Mouse (Mus musculus) adrenal gland, adult 2 months (tissue): ENCODE data around the gene Morc1. TPM values are rescaled to one million over a fixed set of nuclear protein-coding genes. Genes with fewer than 3 reads are reported as not detected.

Source experiments
- DNase-seq: peaks from one replicate; pipeline ENCODE4 v3.0.0; 2021
- polyA plus RNA-seq: library from polyadenylated mRNA; depleted of rRNA; stranded (reverse); fragments of >200 nt; gene quantifications from 2 replicates; pipeline ENCODE4 v1.2.3, GENCODE M21; 2012; rRNA removed
- total RNA-seq, 2 experiments: library from RNA; stranded (reverse); gene quantifications; 2 replicates each; pipeline ENCODE4 v1.2.3; 2021

The Morc1 gene
- total and polyA plus RNA-seq, 3 experiments: not detected

DNA sequence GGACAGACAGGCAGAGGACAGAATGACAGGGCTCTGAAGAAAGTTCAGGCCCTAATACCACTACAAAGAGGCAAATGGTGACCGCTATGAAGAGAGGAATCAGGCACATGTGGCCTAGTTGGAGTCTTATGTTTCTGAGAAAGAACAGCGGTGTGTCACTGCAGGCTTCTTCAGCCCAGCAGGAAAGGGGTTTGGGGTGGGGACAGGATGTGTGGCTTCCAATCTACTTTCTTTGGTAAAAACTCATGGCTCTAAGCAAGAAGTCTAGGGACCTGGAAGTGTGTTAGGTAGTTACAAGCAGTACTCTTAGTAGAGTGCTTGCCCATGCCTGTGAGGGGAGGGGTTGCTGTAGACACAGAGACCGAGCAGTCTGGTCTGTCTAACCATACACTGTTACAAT is 196.3 kb downstream of the Morc1 start:
- DNase-seq: no peak

DNA sequence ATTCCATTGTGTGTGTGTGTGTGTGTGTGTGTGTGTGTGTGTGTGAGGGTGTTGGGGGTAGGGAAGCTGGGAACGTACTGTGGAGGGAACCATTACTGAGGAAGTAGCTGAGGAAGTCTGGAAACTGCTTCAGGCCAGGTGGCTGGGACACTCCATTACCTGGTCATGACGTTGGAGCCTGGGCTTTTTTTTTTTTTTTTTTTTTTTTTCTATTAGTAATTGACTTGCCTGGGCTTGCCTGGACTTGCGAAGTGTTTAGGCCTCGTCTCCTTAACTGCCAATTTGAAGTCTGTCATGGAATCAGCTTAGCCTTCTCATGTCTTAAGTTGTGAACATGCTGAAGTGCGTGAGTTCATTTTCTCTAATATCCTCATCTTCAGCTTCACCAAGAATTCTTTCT is 198.7 kb downstream of the Morc1 start:
- DNase-seq: no peak

DNA sequence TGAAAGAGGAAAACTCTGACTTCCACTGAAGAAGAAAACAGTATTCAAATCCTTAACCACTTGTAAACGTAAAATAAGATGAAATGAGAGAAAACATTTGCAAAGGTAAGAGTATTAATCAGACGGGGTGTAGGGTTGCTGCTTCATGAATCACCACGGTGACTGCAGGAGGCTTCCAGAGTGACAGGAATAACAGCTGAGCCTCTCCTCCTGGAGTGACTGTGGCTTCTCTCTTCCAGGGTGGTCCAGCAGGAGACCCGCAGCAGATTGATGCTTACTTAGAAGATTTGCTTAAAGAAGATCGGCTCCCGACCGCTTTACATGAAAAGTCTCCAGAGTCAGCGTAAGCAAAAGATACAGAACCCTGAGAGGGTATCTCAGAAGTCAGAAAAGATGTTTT is 199.4 kb downstream of the Morc1 start:
- no peak for DNase-seq

DNA sequence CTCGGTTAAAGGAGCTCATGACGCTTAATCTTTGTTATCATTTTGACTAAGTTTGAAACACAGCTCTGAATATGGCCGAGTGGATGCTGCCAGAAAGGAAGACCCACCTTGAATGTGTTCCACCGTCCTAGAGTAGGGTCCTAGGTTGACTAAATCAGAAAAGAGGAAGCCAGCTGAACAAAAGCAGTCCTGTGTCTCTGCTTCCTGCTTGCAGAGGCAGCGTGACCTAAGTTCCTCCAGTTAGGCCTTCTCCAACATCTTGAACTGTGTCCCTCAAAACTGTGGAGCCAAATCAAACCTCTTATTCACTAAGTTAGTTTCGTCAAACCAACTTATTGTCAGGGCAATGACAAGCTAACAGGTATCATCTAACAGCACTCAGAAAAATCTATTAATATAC is 201.3 kb downstream of the Morc1 start:
- no peak for DNase-seq

DNA sequence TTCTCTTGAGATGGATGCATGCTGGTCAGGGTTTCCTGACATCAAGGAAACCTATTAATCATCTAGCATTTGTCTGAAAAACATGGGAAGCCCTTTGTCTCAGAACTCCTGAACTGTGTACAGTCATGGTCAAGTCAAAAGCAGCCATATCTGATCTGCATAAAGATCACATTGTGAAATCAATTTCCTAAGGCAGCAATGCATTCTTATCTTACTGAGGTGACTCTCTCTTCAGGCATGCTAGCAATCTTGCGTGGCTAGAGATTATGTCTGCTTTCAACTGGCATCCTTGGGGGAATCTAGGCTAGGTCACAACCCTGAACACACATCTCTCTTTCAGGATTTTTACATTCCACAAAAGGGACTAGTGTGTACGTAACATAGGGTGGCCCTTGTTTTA is 215.2 kb downstream of the Morc1 start:
- no peak for DNase-seq

DNA sequence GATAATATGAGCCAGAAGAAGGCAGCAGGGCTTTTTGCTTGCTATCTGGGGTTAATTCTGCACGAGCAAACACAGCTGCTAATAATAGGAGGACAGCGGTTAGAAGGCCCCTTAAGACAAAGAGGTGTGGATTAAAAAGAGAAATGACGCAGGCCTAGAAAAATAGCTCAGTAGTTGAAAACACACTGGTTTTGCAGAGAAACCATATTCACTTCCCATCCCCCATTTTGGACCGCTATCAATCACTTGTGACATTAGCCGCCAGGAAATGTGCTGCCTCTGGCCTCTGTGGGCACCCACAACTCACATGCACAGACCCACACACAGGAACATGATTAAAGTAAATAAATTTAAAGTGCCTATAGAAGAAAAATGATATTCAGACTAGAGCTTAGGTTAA is 240.7 kb downstream of the Morc1 start:
- DNase-seq: no peak

DNA sequence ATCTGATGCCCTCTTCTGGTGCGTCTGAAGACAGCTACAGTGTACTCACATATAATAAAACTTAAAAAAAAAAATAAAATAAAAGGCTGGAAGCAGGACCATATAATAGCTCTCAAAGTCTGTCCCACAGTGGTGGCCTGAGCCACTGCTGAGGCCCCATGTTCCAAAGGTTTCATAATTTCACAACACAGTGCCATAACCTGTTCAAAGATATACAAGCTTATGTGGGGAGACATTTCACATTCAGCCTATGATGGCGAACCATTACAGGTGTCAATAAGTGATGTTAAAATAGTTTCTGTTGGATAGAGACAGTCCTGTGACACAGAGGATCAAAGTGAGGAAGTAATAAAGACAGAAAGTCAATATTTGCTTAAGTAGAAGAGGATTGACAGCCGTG is 241.6 kb downstream of the Morc1 start:
- DNase-seq: no peak

DNA sequence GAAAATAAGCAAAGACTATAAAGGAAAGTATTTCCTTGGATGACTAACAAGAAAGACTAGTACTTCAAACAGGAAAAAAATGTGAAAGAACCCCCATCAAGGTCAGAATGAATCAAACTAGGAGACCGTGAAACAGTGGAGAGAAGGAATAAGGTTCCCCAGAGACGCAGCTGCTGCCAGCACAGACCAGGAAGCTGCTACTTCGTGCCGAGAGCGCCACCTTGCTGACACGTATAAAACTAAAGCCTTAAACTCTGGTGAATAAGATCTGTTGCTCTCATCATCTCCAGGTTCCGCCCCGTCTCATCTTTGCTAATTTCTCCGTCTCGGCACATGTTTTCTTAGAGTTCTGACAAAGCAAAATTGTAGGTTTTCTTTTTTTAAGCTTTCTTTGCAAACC is 244.6 kb downstream of the Morc1 start:
- DNase-seq: peak; percentile 74

DNA sequence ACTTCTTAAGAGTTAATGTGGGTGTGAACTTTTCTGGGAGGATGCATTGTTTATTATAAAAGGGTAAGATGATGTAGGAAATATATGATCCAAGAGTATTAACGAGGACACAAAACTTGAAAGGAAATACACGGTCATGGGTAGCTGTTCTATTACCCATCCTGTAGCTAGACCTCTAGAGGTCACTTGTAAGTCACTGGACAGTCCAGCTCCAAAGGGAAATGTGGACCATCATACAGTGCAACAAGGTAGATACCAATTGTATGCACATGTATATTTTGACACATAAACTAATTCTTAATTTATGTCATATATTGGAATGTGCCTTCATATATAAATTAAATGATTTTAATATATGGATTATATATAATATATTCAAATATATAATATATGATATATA is 245.2 kb downstream of the Morc1 start:
- no peak for DNase-seq

DNA sequence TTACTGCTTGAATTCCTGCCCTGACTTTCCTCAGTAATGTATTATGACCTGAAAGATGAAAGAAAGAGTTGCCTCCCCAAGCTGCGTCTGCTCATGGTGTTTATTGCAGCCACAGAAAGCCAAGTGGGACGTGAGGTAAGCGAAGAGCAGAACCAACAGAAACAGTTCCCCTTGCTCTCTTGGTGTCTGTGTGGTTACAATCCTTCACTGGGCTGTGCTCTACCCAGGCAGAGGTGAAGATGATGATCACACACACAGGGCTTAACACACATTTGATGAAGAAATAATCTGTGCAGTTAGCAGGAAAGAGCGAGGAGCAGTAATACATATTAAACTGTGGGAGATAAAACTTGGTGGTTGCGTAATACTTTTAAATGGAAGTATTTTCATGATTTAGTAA is 246.3 kb downstream of the Morc1 start:
- DNase-seq: no peak

DNA sequence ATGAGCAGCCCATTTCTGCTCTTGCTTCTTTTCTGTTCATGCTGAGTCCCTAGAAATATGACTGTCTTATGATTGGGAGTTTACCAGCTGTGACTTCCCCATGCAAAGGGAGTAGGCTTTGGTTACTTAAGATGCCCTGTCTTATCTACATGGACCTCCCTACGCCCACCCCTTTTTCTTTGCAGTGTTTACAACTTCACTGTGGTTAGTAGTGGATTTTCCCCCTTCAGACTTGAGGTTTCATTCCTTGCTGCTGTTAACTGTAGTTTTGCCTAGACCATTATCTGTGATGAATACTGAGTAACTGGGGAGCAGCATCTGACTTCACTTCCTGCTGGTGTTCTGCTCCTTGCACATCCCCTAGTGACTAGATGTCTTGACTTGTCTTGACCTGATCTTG is 247.0 kb downstream of the Morc1 start:
- DNase-seq: no peak

Other genes with a start within 250 kb of the Morc1 start
- not detected for gene Dppa4, start 147.5 kb upstream of the Morc1 start, total RNA-seq
- gene Dppa4, start 147.5 kb upstream of the Morc1 start, polyA plus RNA-seq: not detected in 2 replicates
- not detected for gene Dppa2, start 127.3 kb upstream of the Morc1 start, total RNA-seq
- not detected in 2 replicates for gene Dppa2, start 127.3 kb upstream of the Morc1 start, polyA plus RNA-seq
- gene Gm5485, start 18.8 kb upstream of the Morc1 start, total RNA-seq: not detected
- not detected in 2 replicates for gene Gm5485, start 18.8 kb upstream of the Morc1 start, polyA plus RNA-seq